Mouse (Mus musculus): ENCODE measurements around the gene Nme2. TPM values are rescaled to one million over a fixed set of nuclear protein-coding genes. Genes with fewer than 3 reads are reported as not detected.

Gene Nme2
- polyA plus RNA-seq, 1 experiment: 1,152 TPM

- peaks cover 28% of the 10 kb centered on the region for H3K79me2 ChIP-seq (ENCODE audit: control insufficient read depth, insufficient read depth)
- peaks cover 22% of the 10 kb centered on the region for H3K36me3 ChIP-seq (ENCODE audit: control insufficient read depth, insufficient read depth)
- H3K4me3 ChIP-seq: no peak overlapping the region
- no peak overlapping the region for H3ac ChIP-seq (ENCODE audit: control insufficient read depth, insufficient read length)
- H3K27me3 ChIP-seq (ENCODE audit: control insufficient read depth, insufficient read depth, insufficient read length): no peaks in the 10 kb centered on the region
- TF ChIP-seq REST (IDR thresholded peaks at IDR 0.05; ENCODE audit: insufficient read depth, insufficient read length): no peak
- no peak for TF ChIP-seq MYOD1 (IDR thresholded peaks at IDR 0.05; ENCODE audit: control insufficient read depth in 1 of 3, insufficient read length in 2 of 3, low read depth in 2 of 3)
- no peak for TF ChIP-seq POLR2AphosphoS2 (IDR thresholded peaks at IDR 0.05; ENCODE audit: insufficient read length, low read depth)
- no peak for TF ChIP-seq SRF (IDR thresholded peaks at IDR 0.05; ENCODE audit: control insufficient read depth, insufficient read length, low read depth)
- TF ChIP-seq MAX (IDR thresholded peaks at IDR 0.05; ENCODE audit: low read depth): no peak
- no peak for TF ChIP-seq TCF3 (IDR thresholded peaks at IDR 0.05; ENCODE audit: insufficient read length, low read depth)
- no peak for TF ChIP-seq E2F4 (IDR thresholded peaks at IDR 0.05; ENCODE audit: insufficient read depth)
- TF ChIP-seq TCF12 (IDR thresholded peaks at IDR 0.05; ENCODE audit: insufficient read depth, poor library complexity, severe bottlenecking): no peak
- no peak for TF ChIP-seq CEBPB (IDR thresholded peaks at IDR 0.05; ENCODE audit: insufficient read depth, poor library complexity, severe bottlenecking)
- TF ChIP-seq MYOG (IDR thresholded peaks at IDR 0.05; ENCODE audit: control insufficient read depth in 1 of 3, insufficient read depth in 1 of 3, insufficient read length in 2 of 3, low read depth in 2 of 3): no peak
- TF ChIP-seq POLR2A (IDR thresholded peaks at IDR 0.05; ENCODE audit: insufficient read length, low read depth): no peak
- TF ChIP-seq USF1 (IDR thresholded peaks at IDR 0.05; ENCODE audit: low read depth): no peak
- peak overlapping the region; percentile 76 for H3K4me2 ChIP-seq (ENCODE audit: low read depth)
These were observed 1.0 kb upstream of the Nme2 start for GRCm38 (mm10) chr11:93957031-93957555.

DNA sequence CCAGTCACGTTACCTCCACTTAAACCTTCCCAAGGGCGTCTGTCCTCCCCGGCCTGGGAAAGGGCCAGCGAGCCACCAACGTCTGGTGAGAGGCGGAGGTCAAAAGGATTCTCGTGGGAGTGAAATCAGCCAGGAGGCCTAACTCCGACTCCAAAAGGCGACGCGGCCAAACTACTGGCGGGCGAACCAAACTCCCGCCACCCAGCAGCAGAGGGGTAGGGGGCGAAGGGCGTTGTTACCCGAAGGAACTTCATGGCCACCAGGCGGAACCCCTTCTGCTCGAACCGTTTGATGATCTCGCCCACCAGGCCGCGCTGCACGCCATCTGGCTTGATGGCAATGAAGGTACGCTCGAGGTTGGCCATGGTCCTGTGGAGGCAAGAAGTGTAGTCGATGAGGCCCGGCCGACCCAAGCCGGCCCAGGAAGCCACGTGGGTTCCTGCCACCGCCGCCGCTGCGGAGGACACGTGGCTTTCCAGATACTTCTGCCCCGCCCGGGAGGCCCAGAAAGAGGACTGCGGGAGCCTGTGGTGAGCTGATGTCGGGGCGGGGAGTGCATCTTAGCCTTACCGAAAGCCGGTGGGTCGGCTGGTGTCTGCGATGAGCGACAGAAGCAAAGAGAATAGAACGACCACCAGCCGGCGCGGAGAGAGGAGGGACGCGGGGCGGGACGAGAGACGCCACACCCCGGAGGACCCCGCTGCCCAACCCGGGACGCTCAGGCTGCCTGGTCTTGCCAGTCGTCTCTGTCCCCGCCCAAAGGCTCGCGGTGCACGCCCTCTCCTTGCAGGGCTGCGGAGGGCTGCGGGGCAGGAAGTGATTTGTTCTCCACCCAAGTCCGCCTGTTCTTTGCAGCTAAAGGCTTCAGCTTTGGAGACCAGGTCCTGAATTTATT lies 556 bp downstream of the Nme2 start:
- Histone ChIP-seq H3K36me3 (ENCODE audit: control insufficient read depth, insufficient read depth) (peaks cover 25% of the 10 kb centered on the region), H3K4me2 (ENCODE audit: low read depth) (peak overlapping the region; percentile 76), H3K27me3 (ENCODE audit: control insufficient read depth, insufficient read depth, insufficient read length) (no peaks in the 10 kb centered on the region), H3K4me3 (peak overlapping the region; percentile 88), H3K79me2 (ENCODE audit: control insufficient read depth, insufficient read depth) (peaks cover 28% of the 10 kb centered on the region), H3ac (ENCODE audit: control insufficient read depth, insufficient read length) (peak overlapping the region; percentile 39)
- TF ChIP-seq POLR2A (IDR thresholded peaks at IDR 0.05; ENCODE audit: insufficient read length, low read depth) (peak; percentile 80), POLR2AphosphoS2 (IDR thresholded peaks at IDR 0.05; ENCODE audit: insufficient read length, low read depth) (peak; percentile 96), E2F4 (IDR thresholded peaks at IDR 0.05; ENCODE audit: insufficient read depth) (no peak), MYOD1 (IDR thresholded peaks at IDR 0.05; ENCODE audit: control insufficient read depth in 1 of 3, insufficient read length in 2 of 3, low read depth in 2 of 3) (peak in 1 of 3 experiments; percentile 4), TCF3 (IDR thresholded peaks at IDR 0.05; ENCODE audit: insufficient read length, low read depth) (no peak), MYOG (IDR thresholded peaks at IDR 0.05; ENCODE audit: control insufficient read depth in 1 of 3, insufficient read depth in 1 of 3, insufficient read length in 2 of 3, low read depth in 2 of 3) (peak in 1 of 3 experiments; percentile 26), CEBPB (IDR thresholded peaks at IDR 0.05; ENCODE audit: insufficient read depth, poor library complexity, severe bottlenecking) (no peak), MAX (IDR thresholded peaks at IDR 0.05; ENCODE audit: low read depth) (no peak), SRF (IDR thresholded peaks at IDR 0.05; ENCODE audit: control insufficient read depth, insufficient read length, low read depth) (peak; percentile 23), USF1 (IDR thresholded peaks at IDR 0.05; ENCODE audit: low read depth) (peak; percentile 59), TCF12 (IDR thresholded peaks at IDR 0.05; ENCODE audit: insufficient read depth, poor library complexity, severe bottlenecking) (no peak), REST (IDR thresholded peaks at IDR 0.05; ENCODE audit: insufficient read depth, insufficient read length) (no peak)

- Histone ChIP-seq H3ac (ENCODE audit: control insufficient read depth, insufficient read length) (peak overlapping the region; percentile 39), H3K4me3 (peak overlapping the region; percentile 88), H3K4me2 (ENCODE audit: low read depth) (peak overlapping the region; percentile 73), H3K36me3 (ENCODE audit: control insufficient read depth, insufficient read depth) (peaks cover 29% of the 10 kb centered on the region), H3K79me2 (ENCODE audit: control insufficient read depth, insufficient read depth) (peaks cover 28% of the 10 kb centered on the region), H3K27me3 (ENCODE audit: control insufficient read depth, insufficient read depth, insufficient read length) (no peaks in the 10 kb centered on the region)
- no peak for TF ChIP-seq MAX (IDR thresholded peaks at IDR 0.05; ENCODE audit: low read depth)
- TF ChIP-seq REST (IDR thresholded peaks at IDR 0.05; ENCODE audit: insufficient read depth, insufficient read length): no peak
- TF ChIP-seq POLR2AphosphoS2 (IDR thresholded peaks at IDR 0.05; ENCODE audit: insufficient read length, low read depth): no peak
- no peak for TF ChIP-seq MYOD1 (IDR thresholded peaks at IDR 0.05; ENCODE audit: control insufficient read depth in 1 of 3, insufficient read length in 2 of 3, low read depth in 2 of 3)
- TF ChIP-seq USF1 (IDR thresholded peaks at IDR 0.05; ENCODE audit: low read depth): no peak
- no peak for TF ChIP-seq POLR2A (IDR thresholded peaks at IDR 0.05; ENCODE audit: insufficient read length, low read depth)
- TF ChIP-seq E2F4 (IDR thresholded peaks at IDR 0.05; ENCODE audit: insufficient read depth): no peak
- TF ChIP-seq TCF3 (IDR thresholded peaks at IDR 0.05; ENCODE audit: insufficient read length, low read depth): no peak
- no peak for TF ChIP-seq MYOG (IDR thresholded peaks at IDR 0.05; ENCODE audit: control insufficient read depth in 1 of 3, insufficient read depth in 1 of 3, insufficient read length in 2 of 3, low read depth in 2 of 3)
- TF ChIP-seq CEBPB (IDR thresholded peaks at IDR 0.05; ENCODE audit: insufficient read depth, poor library complexity, severe bottlenecking): no peak
- no peak for TF ChIP-seq SRF (IDR thresholded peaks at IDR 0.05; ENCODE audit: control insufficient read depth, insufficient read length, low read depth)
- no peak for TF ChIP-seq TCF12 (IDR thresholded peaks at IDR 0.05; ENCODE audit: insufficient read depth, poor library complexity, severe bottlenecking)
These were observed 1.3 kb downstream of the Nme2 start for GRCm38 (mm10) chr11:93954738-93955255.

GRCm38 (mm10) chr11:93952376-93952775 lies 3.7 kb downstream of the Nme2 start:
- Histone ChIP-seq H3K27me3 (ENCODE audit: control insufficient read depth, insufficient read depth, insufficient read length) (no peaks in the 10 kb centered on the region), H3K4me3 (no peak overlapping the region), H3ac (ENCODE audit: control insufficient read depth, insufficient read length) (no peak overlapping the region), H3K36me3 (ENCODE audit: control insufficient read depth, insufficient read depth) (peaks cover 22% of the 10 kb centered on the region), H3K79me2 (ENCODE audit: control insufficient read depth, insufficient read depth) (peaks cover 28% of the 10 kb centered on the region), H3K4me2 (ENCODE audit: low read depth) (no peak overlapping the region)
- no peak for TF ChIP-seq SRF (IDR thresholded peaks at IDR 0.05; ENCODE audit: control insufficient read depth, insufficient read length, low read depth)
- no peak for TF ChIP-seq CEBPB (IDR thresholded peaks at IDR 0.05; ENCODE audit: insufficient read depth, poor library complexity, severe bottlenecking)
- no peak for TF ChIP-seq POLR2AphosphoS2 (IDR thresholded peaks at IDR 0.05; ENCODE audit: insufficient read length, low read depth)
- TF ChIP-seq TCF12 (IDR thresholded peaks at IDR 0.05; ENCODE audit: insufficient read depth, poor library complexity, severe bottlenecking): no peak
- TF ChIP-seq E2F4 (IDR thresholded peaks at IDR 0.05; ENCODE audit: insufficient read depth): no peak
- no peak for TF ChIP-seq USF1 (IDR thresholded peaks at IDR 0.05; ENCODE audit: low read depth)

All from myocyte (in vitro differentiated cells).